Mouse (Mus musculus): ENCODE results near the gene Eaf2.
A peak's percentile ranks its signal among the peaks of the same experiment; 100 is the strongest.

The Eaf2 gene

GRCm38 (mm10) chr16:36874583-36875275, at the start of gene Eaf2, which contains the start of gene Golgb1:
Eaf2 (minus strand) TSS chr16:36875003.
Golgb1 (plus strand) TSS chr16:36875140.
- peak; percentile 95 for DNase-seq (ENCODE audit: low spot score in 2 of 2)

- DNase-seq (ENCODE audit: low spot score in 2 of 2), result no peak
Measured at GRCm38 (mm10) chr16:36924312-36924711, 49.5 kb upstream of the Eaf2 start.

GRCm38 (mm10) chr16:36921980-36922379, 47.2 kb upstream of the Eaf2 start:
- DNase-seq (ENCODE audit: low spot score in 2 of 2), result peak in 1 of 2 experiments; percentile 17

GRCm38 (mm10) chr16:36921067-36921613, 46.3 kb upstream of the Eaf2 start:
- no peak for DNase-seq (ENCODE audit: low spot score in 2 of 2)

- DNase-seq (ENCODE audit: low spot score in 2 of 2), result no peak
Measured at GRCm38 (mm10) chr16:36920410-36920809, 45.6 kb upstream of the Eaf2 start.

GRCm38 (mm10) chr16:36918505-36918904, 43.7 kb upstream of the Eaf2 start:
- no peak for DNase-seq (ENCODE audit: low spot score in 2 of 2)

- DNase-seq (ENCODE audit: low spot score in 2 of 2), result no peak
Measured at GRCm38 (mm10) chr16:36914195-36914594, 39.4 kb upstream of the Eaf2 start.

GRCm38 (mm10) chr16:36912311-36912710, 37.5 kb upstream of the Eaf2 start:
- DNase-seq (ENCODE audit: low spot score in 2 of 2), result no peak

- DNase-seq (ENCODE audit: low spot score in 2 of 2), result no peak
Measured at GRCm38 (mm10) chr16:36911909-36912308, 37.1 kb upstream of the Eaf2 start.

GRCm38 (mm10) chr16:36903156-36903555, 28.4 kb upstream of the Eaf2 start:
- no peak for DNase-seq (ENCODE audit: low spot score in 2 of 2)

- no peak for DNase-seq (ENCODE audit: low spot score in 2 of 2)
Measured at GRCm38 (mm10) chr16:36896712-36897111, 21.9 kb upstream of the Eaf2 start.

- no peak for DNase-seq (ENCODE audit: low spot score in 2 of 2)
Measured at GRCm38 (mm10) chr16:36893317-36893716, 18.5 kb upstream of the Eaf2 start.

GRCm38 (mm10) chr16:36891415-36891814, 16.6 kb upstream of the Eaf2 start:
- no peak for DNase-seq (ENCODE audit: low spot score in 2 of 2)

GRCm38 (mm10) chr16:36890559-36890958, 15.8 kb upstream of the Eaf2 start:
- DNase-seq (ENCODE audit: low spot score in 2 of 2), result no peak

- no peak for DNase-seq (ENCODE audit: low spot score in 2 of 2)
Measured at GRCm38 (mm10) chr16:36887546-36887945, 12.7 kb upstream of the Eaf2 start.

GRCm38 (mm10) chr16:36885912-36886311, 11.1 kb upstream of the Eaf2 start:
- no peak for DNase-seq (ENCODE audit: low spot score in 2 of 2)

GRCm38 (mm10) chr16:36884881-36885280, 10.1 kb upstream of the Eaf2 start:
- DNase-seq (ENCODE audit: low spot score in 2 of 2), result peak; percentile 35 to 60

GRCm38 (mm10) chr16:36882737-36883343, 8.0 kb upstream of the Eaf2 start:
- DNase-seq (ENCODE audit: low spot score in 2 of 2), result no peak

GRCm38 (mm10) chr16:36877316-36877715, 2.5 kb upstream of the Eaf2 start:
- DNase-seq (ENCODE audit: low spot score in 2 of 2), result peak in 1 of 2 experiments; percentile 25

- no peak for DNase-seq (ENCODE audit: low spot score in 2 of 2)
Measured at GRCm38 (mm10) chr16:36875276-36875851, 561 bp upstream of the Eaf2 start.

GRCm38 (mm10) chr16:36869442-36869841, 5.4 kb downstream of the Eaf2 start:
- no peak for DNase-seq (ENCODE audit: low spot score in 2 of 2)

- no peak for DNase-seq (ENCODE audit: low spot score in 2 of 2)
Measured at GRCm38 (mm10) chr16:36863585-36863984, 11.2 kb downstream of the Eaf2 start.

GRCm38 (mm10) chr16:36851202-36851601, 23.6 kb downstream of the Eaf2 start:
- no peak for DNase-seq (ENCODE audit: low spot score in 2 of 2)
